In the genomic region with DNA sequence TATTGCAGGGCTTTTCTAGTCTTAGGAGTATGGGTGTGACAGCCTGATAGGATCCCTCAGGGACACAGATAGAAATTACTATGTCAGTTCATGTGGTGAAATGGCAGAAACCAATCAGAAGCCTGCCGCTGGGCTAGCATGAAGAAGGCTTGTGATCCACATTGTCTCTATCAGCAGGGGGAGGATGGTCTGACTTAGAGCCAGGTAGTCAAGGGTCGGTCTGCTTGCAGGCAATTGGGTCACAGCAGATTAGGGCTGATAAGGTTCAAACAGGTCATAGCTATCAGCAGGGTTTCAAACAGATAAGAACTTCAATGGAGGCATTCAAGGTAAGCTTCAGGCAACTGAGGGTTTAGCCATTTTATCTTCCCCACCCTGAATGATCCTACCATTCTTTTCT, we compare ENCODE assay signal across 18 mouse cellular contexts. TPM values are rescaled to one million over a fixed set of nuclear protein-coding genes. Genes with fewer than 3 reads are reported as not detected.
DNase-seq lines count a peak whose midpoint lies in the region; ATAC-seq and TF ChIP-seq lines count a peak whose summit lies in the region.
"Had no signal": no experiment of that assay in that cellular context is flagged by ENCODE, and none has a peak within 500 bp of the region (broad histone marks: within the 10 kb centered on the region; RNA-seq: fewer than 3 reads in every experiment).

No protein-coding gene starts in this region.

- peaks cover 24% of the 10 kb centered on the region for H3K4me1 ChIP-seq in liver, embryonic 13.5 days (replicated peaks)
- H3K4me1 ChIP-seq in liver, postnatal 0 days (ENCODE audit: insufficient read depth): 0 out of 2 replicates have a peak, but pooled peaks cover 2% of the 10 kb centered on the region
- peaks cover 8% of the 10 kb centered on the region; the same call in 1 of the 2 replicates for H3K4me1 ChIP-seq in intestine, embryonic 15.5 days (replicated peaks)
- peaks cover 0 to 4% of the 10 kb centered on the region in 2 experiments; a peak in 2 of 4 replicates for H3K4me1 ChIP-seq in liver, embryonic 14.5 days (replicated peaks; ENCODE audit: control insufficient read depth in 2 of 2, insufficient read depth in 2 of 2, low read length in 1 of 2)
- H3K4me1 ChIP-seq: embryonic facial prominence, embryonic 13.5 days; forebrain, embryonic 13.5 days had no signal

- DNase-seq in liver, embryonic 13.5 days: no peak
- no peak for DNase-seq in liver, postnatal 0 days
- DNase-seq in liver, embryonic 14.5 days (ENCODE audit: low read depth in 3 of 3, low spot score in 3 of 3): no peak
- no peak for DNase-seq in frontal cortex, adult 2 months (ENCODE audit: extremely low spot score in 1 of 2, low spot score in 1 of 2)
- DNase-seq in MN1 (ENCODE audit: low spot score): no peak
- DNase-seq: adrenal gland, postnatal 10 days; cerebellum, adult 11 months; cerebellum, adult 8-10 months; cerebellum, postnatal 25 days; gastrocnemius, postnatal 36 days; heart, postnatal 14 days had no signal

- no peak overlapping the region for H3K4me3 ChIP-seq in liver, embryonic 13.5 days (replicated peaks)
- no peak overlapping the region for H3K4me3 ChIP-seq in liver, postnatal 0 days (ENCODE audit: low read depth, low read length)
- no peak overlapping the region for H3K4me3 ChIP-seq in intestine, embryonic 15.5 days (replicated peaks)
- no peak overlapping the region for H3K4me3 ChIP-seq in liver, embryonic 14.5 days (ENCODE audit: insufficient read depth in 1 of 2, low read depth in 2 of 2, low read length in 2 of 2)
- H3K4me3 ChIP-seq: embryonic facial prominence, embryonic 13.5 days; forebrain, embryonic 13.5 days; heart, embryonic 10.5 days; heart, embryonic 15.5 days; hindbrain, embryonic 13.5 days had no signal

- WGBS in liver, embryonic 13.5 days (ENCODE audit: insufficient replicate concordance): 58% methylated on average over 2 of the region's 2 CpGs
- WGBS in liver, postnatal 0 days (ENCODE audit: insufficient replicate concordance): 37% methylated on average over 2 of the region's 2 CpGs
- 63% methylated on average over 2 of the region's 2 CpGs for WGBS in intestine, embryonic 15.5 days
- WGBS in liver, embryonic 14.5 days (ENCODE audit: insufficient replicate concordance): 53% methylated on average over 2 of the region's 2 CpGs

- no peak overlapping the region for H3K27ac ChIP-seq in liver, embryonic 13.5 days
- H3K27ac ChIP-seq in liver, postnatal 0 days (ENCODE audit: low read depth): no peak overlapping the region
- 0 out of 2 replicates have a peak overlapping the region, but pooled peaks have one; percentile 1 for H3K27ac ChIP-seq in intestine, embryonic 15.5 days
- no peak overlapping the region for H3K27ac ChIP-seq in liver, embryonic 14.5 days
- H3K27ac ChIP-seq: embryonic facial prominence, embryonic 13.5 days; forebrain, embryonic 13.5 days; heart, embryonic 10.5 days; hindbrain, embryonic 13.5 days; hindbrain, postnatal 0 days had no signal

- no peaks in the 10 kb centered on the region for H3K9me3 ChIP-seq in liver, embryonic 13.5 days (replicated peaks)
- H3K9me3 ChIP-seq in liver, postnatal 0 days (ENCODE audit: low read length): no peaks in the 10 kb centered on the region
- H3K9me3 ChIP-seq in intestine, embryonic 15.5 days: no peaks in the 10 kb centered on the region
- no peaks in the 10 kb centered on the region for H3K9me3 ChIP-seq in liver, embryonic 14.5 days (ENCODE audit: control insufficient read depth, low read length)
- H3K9me3 ChIP-seq: embryonic facial prominence, embryonic 13.5 days; forebrain, embryonic 13.5 days; heart, embryonic 10.5 days; heart, embryonic 15.5 days; hindbrain, embryonic 13.5 days had no signal

- no peaks in the 10 kb centered on the region for H3K27me3 ChIP-seq in liver, embryonic 13.5 days
- no peaks in the 10 kb centered on the region for H3K27me3 ChIP-seq in liver, postnatal 0 days (ENCODE audit: insufficient read depth, low read length)
- H3K27me3 ChIP-seq in intestine, embryonic 15.5 days (replicated peaks): no peaks in the 10 kb centered on the region
- H3K27me3 ChIP-seq in liver, embryonic 14.5 days (ENCODE audit: control insufficient read depth, insufficient read depth, low read length): no peaks in the 10 kb centered on the region
- H3K27me3 ChIP-seq: embryonic facial prominence, embryonic 13.5 days; forebrain, embryonic 13.5 days; heart, embryonic 15.5 days; hindbrain, embryonic 13.5 days had no signal

- no peak for TF ChIP-seq EP300 in liver, postnatal 0 days (IDR thresholded peaks at IDR 0.05; ENCODE audit: low read depth)
- TF ChIP-seq EP300 in liver, embryonic 14.5 days (IDR thresholded peaks at IDR 0.05; ENCODE audit: low read depth): no peak

- H3K9ac ChIP-seq in liver, embryonic 13.5 days: no peak overlapping the region
- H3K9ac ChIP-seq in liver, postnatal 0 days (replicated peaks): no peak overlapping the region
- no peak overlapping the region for H3K9ac ChIP-seq in intestine, embryonic 15.5 days
- H3K9ac ChIP-seq in liver, embryonic 14.5 days (replicated peaks): no peak overlapping the region
- H3K9ac ChIP-seq: embryonic facial prominence, embryonic 13.5 days; forebrain, embryonic 13.5 days; heart, embryonic 15.5 days; hindbrain, embryonic 13.5 days had no signal

- ATAC-seq in liver, embryonic 13.5 days (ENCODE audit: low read depth): 0 out of 2 replicates have a peak, but pooled peaks have one; percentile 50
- ATAC-seq in liver, postnatal 0 days: no peak
- ATAC-seq in intestine, embryonic 15.5 days: peak; percentile 89
- ATAC-seq in liver, embryonic 14.5 days (ENCODE audit: insufficient read depth): 0 out of 2 replicates have a peak, but pooled peaks have one; percentile 23
- ATAC-seq: forebrain, embryonic 13.5 days; hindbrain, postnatal 0 days had no signal

- no peak for TF ChIP-seq CTCF in liver, postnatal 0 days (IDR thresholded peaks at IDR 0.05; ENCODE audit: low read depth)
- no peak for TF ChIP-seq CTCF in liver, embryonic 14.5 days (IDR thresholded peaks at IDR 0.05; ENCODE audit: low read depth)

- H3K4me2 ChIP-seq in liver, embryonic 13.5 days: no peak overlapping the region
- no peak overlapping the region for H3K4me2 ChIP-seq in liver, postnatal 0 days (ENCODE audit: low read depth, low read length)
- no peak overlapping the region for H3K4me2 ChIP-seq in intestine, embryonic 15.5 days (replicated peaks)
- no peak overlapping the region for H3K4me2 ChIP-seq in liver, embryonic 14.5 days (ENCODE audit: low read depth)
- H3K4me2 ChIP-seq: embryonic facial prominence, embryonic 13.5 days; forebrain, embryonic 13.5 days; heart, embryonic 15.5 days; hindbrain, embryonic 13.5 days had no signal

- H3K36me3 ChIP-seq in liver, embryonic 13.5 days: peaks cover 85% of the 10 kb centered on the region
- H3K36me3 ChIP-seq in liver, postnatal 0 days (replicated peaks; ENCODE audit: insufficient read depth, low read length): peaks cover 32% of the 10 kb centered on the region
- H3K36me3 ChIP-seq in intestine, embryonic 15.5 days: peaks cover 28% of the 10 kb centered on the region
- peaks cover 25% of the 10 kb centered on the region for H3K36me3 ChIP-seq in liver, embryonic 14.5 days (replicated peaks; ENCODE audit: control insufficient read depth, insufficient read depth, low read depth)

RNA-seq across cellular contexts. Expression of gene Aldh18a1, which starts 7.4 kb away (rescaled TPM):
- 42.9 and 51.0 TPM in 2 replicates for polyA plus RNA-seq in liver, embryonic 13.5 days (2015; fragmentation: Nextera tagmentation; extraction: Ambion mirVana)
- 8.1 and 9.1 TPM in 2 replicates for polyA plus RNA-seq in liver, postnatal 0 days (2015; fragmentation: Nextera tagmentation; extraction: Ambion mirVana)
- 211 and 228 TPM in 2 replicates for polyA plus RNA-seq in intestine, embryonic 15.5 days (2015; fragmentation: Nextera tagmentation; extraction: Ambion mirVana)
- polyA plus RNA-seq in liver, embryonic 14.5 days (2012; rRNA removed): 20.5 and 26.7 TPM in 2 replicates
- polyA plus RNA-seq in liver, embryonic 14.5 days (2014; fragmentation: Nextera tagmentation; extraction: Ambion mirVana): 25.6 and 30.8 TPM in 2 replicates
- polyA plus RNA-seq in frontal cortex, adult 2 months (2012; rRNA removed): 26.0 and 26.2 TPM in 2 replicates

RNA-seq across cellular contexts. Expression of gene Tctn3, which starts 31.1 kb away (rescaled TPM):
- polyA plus RNA-seq in liver, embryonic 13.5 days (2015; fragmentation: Nextera tagmentation; extraction: Ambion mirVana): 1.9 and 2.6 TPM in 2 replicates
- polyA plus RNA-seq in liver, postnatal 0 days (2015; fragmentation: Nextera tagmentation; extraction: Ambion mirVana): 1.7 and 1.8 TPM in 2 replicates
- 9.8 and 10.5 TPM in 2 replicates for polyA plus RNA-seq in intestine, embryonic 15.5 days (2015; fragmentation: Nextera tagmentation; extraction: Ambion mirVana)
- 1.4 and 1.5 TPM in 2 replicates for polyA plus RNA-seq in liver, embryonic 14.5 days (2012; rRNA removed)
- polyA plus RNA-seq in liver, embryonic 14.5 days (2014; fragmentation: Nextera tagmentation; extraction: Ambion mirVana): 1.5 and 2.1 TPM in 2 replicates
- 29.6 and 35.7 TPM in 2 replicates for polyA plus RNA-seq in frontal cortex, adult 2 months (2012; rRNA removed)

RNA-seq across cellular contexts. Expression of gene Entpd1, which starts 31.3 kb away (rescaled TPM):
- polyA plus RNA-seq in liver, embryonic 13.5 days (2015; fragmentation: Nextera tagmentation; extraction: Ambion mirVana): 2.6 and 3.3 TPM in 2 replicates
- 5.1 and 5.7 TPM in 2 replicates for polyA plus RNA-seq in liver, postnatal 0 days (2015; fragmentation: Nextera tagmentation; extraction: Ambion mirVana)
- 7.0 and 7.8 TPM in 2 replicates for polyA plus RNA-seq in intestine, embryonic 15.5 days (2015; fragmentation: Nextera tagmentation; extraction: Ambion mirVana)
- polyA plus RNA-seq in liver, embryonic 14.5 days (2012; rRNA removed): 1.5 and 1.6 TPM in 2 replicates
- polyA plus RNA-seq in liver, embryonic 14.5 days (2014; fragmentation: Nextera tagmentation; extraction: Ambion mirVana): 2.5 and 2.8 TPM in 2 replicates
- polyA plus RNA-seq in frontal cortex, adult 2 months (2012; rRNA removed): 10.9 and 13.1 TPM in 2 replicates
